Mouse (Mus musculus): Measurements from ENCODE around the gene Spo11. TPM values are rescaled to one million over a fixed set of nuclear protein-coding genes. Genes with fewer than 3 reads are reported as not detected.
A peak's percentile ranks its signal among the peaks of the same experiment; 100 is the strongest.

Spo11 gene
- 0.95 and 1.0 TPM in 2 replicates for polyA plus RNA-seq (2014; fragmentation: Nextera tagmentation; extraction: Ambion mirVana)

DNA sequence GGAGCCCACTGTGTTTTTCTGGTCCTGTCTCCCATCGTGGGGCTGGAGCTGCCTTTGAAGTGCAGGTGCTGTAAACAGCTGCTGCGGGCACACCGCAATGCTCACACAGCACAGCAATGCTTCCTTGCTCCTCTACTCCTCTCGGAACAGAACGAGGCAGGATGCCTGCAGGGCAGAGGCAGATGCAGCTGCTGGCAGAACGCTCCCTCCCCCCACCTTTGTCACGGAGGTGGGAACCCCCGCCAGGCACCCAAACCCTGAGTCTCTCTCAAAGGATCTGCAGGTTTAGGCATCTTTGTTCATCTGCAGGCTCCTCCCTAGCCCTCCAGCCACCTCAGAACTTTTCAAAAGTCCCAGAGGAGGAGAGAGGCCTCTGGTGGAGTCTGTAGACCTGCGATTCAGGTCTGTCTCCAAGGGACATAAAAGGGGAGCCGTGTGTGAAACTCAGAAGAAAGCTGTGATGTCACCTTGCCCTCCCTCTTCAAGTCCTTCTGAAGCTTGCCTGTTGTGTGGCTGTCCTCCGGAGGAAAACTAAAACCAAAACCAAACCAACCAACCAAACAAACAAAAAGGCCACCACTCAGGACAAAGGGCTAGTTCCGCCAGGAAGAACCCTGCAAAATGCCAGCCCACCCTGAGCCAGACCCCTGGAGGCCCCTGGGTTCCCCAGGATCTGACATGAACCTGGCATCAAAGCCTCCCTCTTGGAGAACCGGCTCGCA, at the start of gene Spo11:
Gene Spo11 (plus strand): TSS at position 292 of the 722 bp plus-strand sequence.
- 11% methylated on average over 14 of the region's 14 CpGs for WGBS
- DNase-seq (ENCODE audit: low spot score) (peak; percentile 46), ATAC-seq (ENCODE audit: low FRiP score) (peak; percentile 51; the same call in 1 of the 2 replicates)
- no peak within 1 kb of the TSS for H3K9ac ChIP-seq
- H3K4me2 ChIP-seq (replicated peaks) = peak within 1 kb of the TSS; percentile 32
- no peaks in the 10 kb centered on the region for H3K27me3 ChIP-seq (ENCODE audit: control insufficient read depth, insufficient read depth, low read length)
- 0 out of 2 replicates have a peak within 1 kb of the TSS, but pooled peaks have one; percentile 16 for H3K27ac ChIP-seq
- no peaks in the 10 kb centered on the region for H3K36me3 ChIP-seq (replicated peaks; ENCODE audit: control insufficient read depth, insufficient read depth)
- H3K9me3 ChIP-seq (ENCODE audit: control insufficient read depth, low read length) = no peaks in the 10 kb centered on the region
- no peak within 1 kb of the TSS for H3K4me3 ChIP-seq (replicated peaks; ENCODE audit: low read length)
- H3K4me1 ChIP-seq (replicated peaks; ENCODE audit: control insufficient read depth, insufficient read depth, low read length) = peaks cover 19% of the 10 kb centered on the region

GRCm38 (mm10) chr2:172929905-172930436, 47.5 kb upstream of the Spo11 start:
- no peak for ATAC-seq (ENCODE audit: low FRiP score)
- H3K9ac ChIP-seq = no peak overlapping the region

GRCm38 (mm10) chr2:172931137-172931898, 46.2 kb upstream of the Spo11 start:
- 73% methylated on average over 17 of the region's 17 CpGs for WGBS
- Histone ChIP-seq H3K9me3 (ENCODE audit: control insufficient read depth, low read length) (no peaks in the 10 kb centered on the region), H3K27me3 (ENCODE audit: control insufficient read depth, insufficient read depth, low read length) (peaks cover 31% of the 10 kb centered on the region), H3K4me3 (replicated peaks; ENCODE audit: low read length) (no peak overlapping the region), H3K4me1 (replicated peaks; ENCODE audit: control insufficient read depth, insufficient read depth, low read length) (peaks cover 27% of the 10 kb centered on the region), H3K4me2 (replicated peaks) (no peak overlapping the region), H3K9ac (no peak overlapping the region), H3K36me3 (replicated peaks; ENCODE audit: control insufficient read depth, insufficient read depth) (no peaks in the 10 kb centered on the region), H3K27ac (no peak overlapping the region)
- ATAC-seq (ENCODE audit: low FRiP score) (no peak), DNase-seq (ENCODE audit: low spot score) (no peak)

More at GRCm38 (mm10) chr2:172929905-172930436, 47.5 kb upstream of the Spo11 start:
- Histone ChIP-seq H3K9me3 (ENCODE audit: control insufficient read depth, low read length) (no peaks in the 10 kb centered on the region), H3K4me2 (replicated peaks) (no peak overlapping the region), H3K4me1 (replicated peaks; ENCODE audit: control insufficient read depth, insufficient read depth, low read length) (peaks cover 19% of the 10 kb centered on the region), H3K27ac (no peak overlapping the region), H3K36me3 (replicated peaks; ENCODE audit: control insufficient read depth, insufficient read depth) (no peaks in the 10 kb centered on the region), H3K4me3 (replicated peaks; ENCODE audit: low read length) (no peak overlapping the region), H3K27me3 (ENCODE audit: control insufficient read depth, insufficient read depth, low read length) (peaks cover 19% of the 10 kb centered on the region)
- no peak for DNase-seq (ENCODE audit: low spot score)
- WGBS = 77% methylated on average over 14 of the region's 14 CpGs

GRCm38 (mm10) chr2:172933631-172934419, 43.7 kb upstream of the Spo11 start:
- Histone ChIP-seq H3K9ac (no peak overlapping the region; the same call in 1 of the 2 replicates), H3K4me1 (replicated peaks; ENCODE audit: control insufficient read depth, insufficient read depth, low read length) (peaks cover 38% of the 10 kb centered on the region), H3K27ac (peak overlapping the region; percentile 47), H3K36me3 (replicated peaks; ENCODE audit: control insufficient read depth, insufficient read depth) (no peaks in the 10 kb centered on the region), H3K4me2 (replicated peaks) (peak overlapping the region; percentile 47), H3K4me3 (replicated peaks; ENCODE audit: low read length) (peak overlapping the region; percentile 12; the same call in 1 of the 2 replicates), H3K9me3 (ENCODE audit: control insufficient read depth, low read length) (no peaks in the 10 kb centered on the region), H3K27me3 (ENCODE audit: control insufficient read depth, insufficient read depth, low read length) (peaks cover 53% of the 10 kb centered on the region)
- WGBS = under 1% methylated on average over 34 of the region's 34 CpGs
- ATAC-seq (ENCODE audit: low FRiP score) (peak; percentile 39), DNase-seq (ENCODE audit: low spot score) (peak; percentile 55)

DNA sequence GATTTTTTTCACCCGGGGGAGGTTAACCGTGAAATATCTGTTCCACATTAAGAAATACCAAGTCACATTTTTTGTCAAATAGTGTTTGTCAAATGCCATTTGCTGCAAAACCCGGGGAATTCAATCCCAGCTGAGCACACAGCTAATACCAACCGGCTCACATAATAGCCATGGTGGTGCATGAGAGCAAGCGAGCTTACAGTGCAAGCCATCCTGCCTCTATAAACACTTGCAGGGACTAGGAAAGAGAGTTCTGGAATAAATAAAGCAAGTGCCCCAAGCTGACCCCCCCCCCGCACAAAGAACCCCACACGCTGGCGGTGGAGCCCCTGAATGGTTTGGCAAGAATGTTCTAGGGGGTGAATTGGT, 43.1 kb upstream of the Spo11 start:
- no peak overlapping the region for H3K9ac ChIP-seq
- peaks cover 59% of the 10 kb centered on the region for H3K27me3 ChIP-seq (ENCODE audit: control insufficient read depth, insufficient read depth, low read length)
- peak overlapping the region; percentile 47; the same call in 1 of the 2 replicates for H3K27ac ChIP-seq
- WGBS = 3% methylated on average over 8 of the region's 8 CpGs
- no peaks in the 10 kb centered on the region for H3K9me3 ChIP-seq (ENCODE audit: control insufficient read depth, low read length)
- no peak for ATAC-seq (ENCODE audit: low FRiP score)
- peak overlapping the region; percentile 47 for H3K4me2 ChIP-seq (replicated peaks)
- H3K4me1 ChIP-seq (replicated peaks; ENCODE audit: control insufficient read depth, insufficient read depth, low read length) = peaks cover 44% of the 10 kb centered on the region
- peak; percentile 49 for DNase-seq (ENCODE audit: low spot score)
- H3K36me3 ChIP-seq (replicated peaks; ENCODE audit: control insufficient read depth, insufficient read depth) = no peaks in the 10 kb centered on the region
- peak overlapping the region; percentile 12; the same call in 1 of the 2 replicates for H3K4me3 ChIP-seq (replicated peaks; ENCODE audit: low read length)

DNA sequence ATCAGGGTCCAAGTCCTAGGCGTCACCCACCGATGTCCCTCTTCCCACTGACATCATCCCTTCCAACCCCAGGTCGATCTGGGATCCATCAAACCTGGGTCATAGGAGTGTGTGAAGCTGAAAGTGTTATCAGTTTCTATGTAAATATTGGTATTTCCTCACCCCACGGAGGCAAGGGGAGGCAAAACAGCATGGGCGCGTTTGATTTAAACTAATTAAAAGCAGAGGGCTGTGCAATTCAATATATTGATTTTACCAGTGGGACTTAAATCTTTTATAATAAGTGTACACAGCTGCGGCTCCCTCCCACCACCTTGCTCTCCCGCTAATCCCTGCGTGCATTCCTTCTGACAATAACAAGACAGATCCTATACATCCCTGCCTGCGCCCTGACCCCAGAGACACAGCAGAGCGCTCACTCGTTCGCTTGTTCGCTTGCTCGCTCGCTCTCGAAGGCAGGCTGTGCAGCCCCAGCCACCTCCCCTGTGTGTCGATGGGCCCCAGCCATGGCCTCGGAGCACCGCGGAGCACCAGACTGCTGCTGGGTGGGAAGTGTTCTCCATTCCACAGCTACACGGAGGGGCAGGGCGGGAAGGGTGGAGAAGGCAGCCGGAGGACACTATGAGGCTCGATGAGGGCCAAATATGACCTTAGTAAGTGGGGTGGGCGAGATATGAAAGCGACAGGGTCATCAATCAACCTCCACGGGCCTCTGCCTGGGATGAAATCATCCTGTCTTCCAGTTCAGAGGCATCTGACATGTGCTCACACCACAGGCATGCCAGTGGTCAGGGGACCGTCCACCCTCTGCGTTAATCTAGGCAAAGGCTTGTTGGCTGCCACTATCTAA, 42.4 kb upstream of the Spo11 start:
- Histone ChIP-seq H3K27ac (peak overlapping the region; percentile 38), H3K4me3 (replicated peaks; ENCODE audit: low read length) (no peak overlapping the region), H3K4me1 (replicated peaks; ENCODE audit: control insufficient read depth, insufficient read depth, low read length) (peaks cover 51% of the 10 kb centered on the region), H3K36me3 (replicated peaks; ENCODE audit: control insufficient read depth, insufficient read depth) (no peaks in the 10 kb centered on the region), H3K27me3 (ENCODE audit: control insufficient read depth, insufficient read depth, low read length) (peaks cover 66% of the 10 kb centered on the region), H3K9ac (peak overlapping the region; percentile 31; the same call in 1 of the 2 replicates), H3K4me2 (replicated peaks) (peak overlapping the region; percentile 47), H3K9me3 (ENCODE audit: control insufficient read depth, low read length) (no peaks in the 10 kb centered on the region)
- WGBS = 2% methylated on average over 30 of the region's 30 CpGs
- ATAC-seq (ENCODE audit: low FRiP score) = no peak
- DNase-seq (ENCODE audit: low spot score) = no peak

DNA sequence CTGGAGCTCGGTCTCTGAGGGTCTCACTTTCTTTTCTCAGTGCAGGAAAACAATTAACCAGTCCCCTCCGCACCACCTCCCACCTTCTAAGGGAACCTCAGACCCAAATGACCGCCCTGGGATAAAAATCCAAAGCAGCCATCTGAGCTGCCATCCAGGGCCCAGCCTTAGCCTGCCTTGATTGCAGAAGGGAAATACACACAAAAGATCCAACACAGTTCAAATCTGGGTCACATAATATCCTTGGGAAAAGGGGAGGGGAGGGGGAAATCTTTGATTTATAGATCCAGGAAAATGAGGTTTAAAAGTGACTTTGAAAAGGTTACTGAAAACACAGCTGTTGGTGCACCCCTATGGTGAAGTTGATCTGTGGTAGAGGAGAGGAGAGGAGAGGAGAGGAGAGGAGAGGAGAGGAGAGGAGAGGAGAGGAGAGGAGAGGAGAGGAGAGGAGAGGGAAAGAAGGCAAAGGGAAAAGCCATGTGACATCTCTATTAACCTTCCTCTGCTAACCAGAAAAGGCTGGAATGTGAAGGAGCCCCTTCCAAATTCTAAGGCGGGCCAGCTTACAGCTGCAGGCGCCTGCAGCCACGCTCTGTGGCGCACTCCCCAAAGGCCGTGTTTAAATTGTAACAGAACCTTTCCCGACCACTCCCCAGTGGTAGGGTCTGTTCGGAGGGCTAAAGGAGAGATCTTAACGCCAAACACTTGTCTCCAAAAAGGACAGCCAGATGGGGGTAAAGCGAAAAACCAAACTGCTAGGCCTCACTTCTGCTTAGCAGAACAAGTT, 41.5 kb upstream of the Spo11 start:
- H3K9me3 ChIP-seq (ENCODE audit: control insufficient read depth, low read length) = no peaks in the 10 kb centered on the region
- DNase-seq (ENCODE audit: low spot score) = no peak
- 16% methylated on average over 12 of the region's 12 CpGs for WGBS
- H3K36me3 ChIP-seq (replicated peaks; ENCODE audit: control insufficient read depth, insufficient read depth) = no peaks in the 10 kb centered on the region
- peak overlapping the region; percentile 91; the same call in 1 of the 2 replicates for H3K4me2 ChIP-seq (replicated peaks)
- H3K9ac ChIP-seq = 0 out of 2 replicates have a peak overlapping the region, but pooled peaks have one; percentile 31
- peaks cover 74% of the 10 kb centered on the region for H3K27me3 ChIP-seq (ENCODE audit: control insufficient read depth, insufficient read depth, low read length)
- H3K27ac ChIP-seq = peak overlapping the region; percentile 38
- H3K4me3 ChIP-seq (replicated peaks; ENCODE audit: low read length) = no peak overlapping the region
- ATAC-seq (ENCODE audit: low FRiP score) = no peak
- peaks cover 55% of the 10 kb centered on the region for H3K4me1 ChIP-seq (replicated peaks; ENCODE audit: control insufficient read depth, insufficient read depth, low read length)

Measured in hindbrain, embryonic 14.5 days (tissue).